Mouse (Mus musculus): ENCODE results near the gene Ncoa3.
"Not testable (repeated sequence)": the region's sequence is repeated elsewhere in the genome, so short reads cannot be mapped to it uniquely, and the experiment has no call there.

Gene Ncoa3

GRCm38 (mm10) chr2:165992270-165993172 is at the start of gene Ncoa3:
TSS of gene Ncoa3 (plus strand) at chr2:165992636.
- peak; percentile 95 to 96 for DNase-seq (ENCODE audit: low spot score in 2 of 2)

- DNase-seq (ENCODE audit: low spot score in 2 of 2) = no peak
These were observed 49.3 kb upstream of the Ncoa3 start for GRCm38 (mm10) chr2:165943113-165943512.

- DNase-seq (ENCODE audit: low spot score in 2 of 2) = no peak
These were observed 47.7 kb upstream of the Ncoa3 start for GRCm38 (mm10) chr2:165944576-165945351.

- no peak for DNase-seq (ENCODE audit: low spot score in 2 of 2)
These were observed 46.3 kb upstream of the Ncoa3 start for GRCm38 (mm10) chr2:165946046-165946564.

- no peak for DNase-seq (ENCODE audit: low spot score in 2 of 2)
These were observed 44.4 kb upstream of the Ncoa3 start for GRCm38 (mm10) chr2:165948007-165948406.

GRCm38 (mm10) chr2:165948785-165949184 is 43.7 kb upstream of the Ncoa3 start:
- not testable (repeated sequence) for DNase-seq (ENCODE audit: low spot score in 2 of 2)

- DNase-seq (ENCODE audit: low spot score in 2 of 2) = peak; percentile 37 to 45
These were observed 42.7 kb upstream of the Ncoa3 start for GRCm38 (mm10) chr2:165949719-165950118.

- peak; percentile 47 to 55 for DNase-seq (ENCODE audit: low spot score in 2 of 2)
These were observed 40.9 kb upstream of the Ncoa3 start for GRCm38 (mm10) chr2:165951432-165952068.

- peak; percentile 51 to 54 for DNase-seq (ENCODE audit: low spot score in 2 of 2)
These were observed 37.6 kb upstream of the Ncoa3 start for GRCm38 (mm10) chr2:165954872-165955271.

GRCm38 (mm10) chr2:165955386-165955785 is 37.0 kb upstream of the Ncoa3 start:
- DNase-seq (ENCODE audit: low spot score in 2 of 2) = no peak

- DNase-seq (ENCODE audit: low spot score in 2 of 2) = no peak
These were observed 36.2 kb upstream of the Ncoa3 start for GRCm38 (mm10) chr2:165956096-165956740.

GRCm38 (mm10) chr2:165957257-165957828 is 35.1 kb upstream of the Ncoa3 start:
- no peak for DNase-seq (ENCODE audit: low spot score in 2 of 2)

- no peak for DNase-seq (ENCODE audit: low spot score in 2 of 2)
These were observed 33.9 kb upstream of the Ncoa3 start for GRCm38 (mm10) chr2:165958556-165958955.

- DNase-seq (ENCODE audit: low spot score in 2 of 2) = no peak
These were observed 31.7 kb upstream of the Ncoa3 start for GRCm38 (mm10) chr2:165960695-165961094.

- DNase-seq (ENCODE audit: low spot score in 2 of 2) = no peak
These were observed 29.6 kb upstream of the Ncoa3 start for GRCm38 (mm10) chr2:165962824-165963223.

- no peak for DNase-seq (ENCODE audit: low spot score in 2 of 2)
These were observed 28.3 kb upstream of the Ncoa3 start for GRCm38 (mm10) chr2:165964121-165964520.

- no peak for DNase-seq (ENCODE audit: low spot score in 2 of 2)
These were observed 25.4 kb upstream of the Ncoa3 start for GRCm38 (mm10) chr2:165967076-165967475.

- DNase-seq (ENCODE audit: low spot score in 2 of 2) = peak in 1 of 2 experiments; percentile 40
These were observed 24.4 kb upstream of the Ncoa3 start for GRCm38 (mm10) chr2:165967823-165968555.

- DNase-seq (ENCODE audit: low spot score in 2 of 2) = no peak
These were observed 23.6 kb upstream of the Ncoa3 start for GRCm38 (mm10) chr2:165968876-165969275.

GRCm38 (mm10) chr2:165969391-165969790 is 23.0 kb upstream of the Ncoa3 start:
- DNase-seq (ENCODE audit: low spot score in 2 of 2) = no peak
